Mouse (Mus musculus) testis, adult 2 months (tissue): ENCODE measurements around the gene Mmd. TPM values are rescaled to one million over a fixed set of nuclear protein-coding genes. Genes with fewer than 3 reads are reported as not detected.

ENCODE experiments used
- H3K27ac ChIP-seq: fragments of 200-500 bp; 2 replicates; pipeline ENCODE4 v1.5.1; 2012; ENCODE audit warnings: low read depth, low read length; ENCODE audit not compliant: control insufficient read depth, insufficient read depth
- H3K27me3 ChIP-seq: fragments of 200-500 bp; 2 replicates; pipeline ENCODE4 v1.6.1; 2012; ENCODE audit warnings: mild to moderate bottlenecking, low read length, moderate library complexity; ENCODE audit not compliant: control insufficient read depth, insufficient read depth
- H3K36me3 ChIP-seq: fragments of 200-500 bp; 2 replicates; pipeline ENCODE4 v1.6.1; 2012; ENCODE audit warnings: mild to moderate bottlenecking, low read length; ENCODE audit not compliant: control insufficient read depth, insufficient read depth
- H3K4me1 ChIP-seq: fragments of 200-500 bp; 2 replicates; pipeline ENCODE4 v1.6.1; 2012; ENCODE audit warnings: low read length; ENCODE audit not compliant: control insufficient read depth, insufficient read depth
- H3K4me3 ChIP-seq: fragments of 200-500 bp; 2 replicates; pipeline ENCODE4 v1.5.1; 2012; ENCODE audit warnings: low read depth, mild to moderate bottlenecking, low read length, moderate library complexity, mixed read lengths; ENCODE audit not compliant: control insufficient read depth
- CTCF ChIP-seq: fragments of 200-500 bp; IDR thresholded peaks from 2 replicates; pipeline ENCODE4 v1.5.1; 2012; ENCODE audit warnings: low read depth, mild to moderate bottlenecking, inconsistent platforms, low read length, moderate library complexity; ENCODE audit not compliant: control insufficient read depth, insufficient read depth, insufficient replicate concordance
- POLR2A ChIP-seq: fragments of 200-500 bp; IDR thresholded peaks from 2 replicates; pipeline ENCODE4 v1.6.1; 2012; ENCODE audit warnings: low read depth, mild to moderate bottlenecking, inconsistent platforms, low read length, moderate library complexity; ENCODE audit not compliant: control insufficient read depth
- polyA plus RNA-seq: library from polyadenylated mRNA; depleted of rRNA; stranded (reverse); fragments of >200 nt; gene quantifications from 2 replicates; pipeline ENCODE4 v1.2.3, GENCODE M21; 2012; rRNA removed

The Mmd gene
- polyA plus RNA-seq, 1 experiment, result 2.3 TPM

GRCm38 (mm10) chr11:90314606-90315005 is 65.3 kb downstream of the Mmd start:
- Histone ChIP-seq H3K4me1 (peaks cover 3% of the 10 kb centered on the region; the same call in 1 of the 2 replicates), H3K36me3 (no peaks in the 10 kb centered on the region), H3K4me3 (no peak overlapping the region), H3K27me3 (no peaks in the 10 kb centered on the region), H3K27ac (no peak overlapping the region)
- TF ChIP-seq POLR2A (no peak), CTCF (no peak)

GRCm38 (mm10) chr11:90317482-90317881 is 68.2 kb downstream of the Mmd start:
- TF ChIP-seq CTCF, result no peak
- TF ChIP-seq POLR2A, result no peak
- no peaks in the 10 kb centered on the region for H3K27me3 ChIP-seq
- no peak overlapping the region for H3K27ac ChIP-seq
- peaks cover 3% of the 10 kb centered on the region; the same call in 1 of the 2 replicates for H3K4me1 ChIP-seq
- no peaks in the 10 kb centered on the region for H3K36me3 ChIP-seq
- no peak overlapping the region for H3K4me3 ChIP-seq

GRCm38 (mm10) chr11:90320922-90321321 is 71.7 kb downstream of the Mmd start:
- H3K4me1 ChIP-seq, result peaks cover 3% of the 10 kb centered on the region; the same call in 1 of the 2 replicates
- H3K27me3 ChIP-seq, result no peaks in the 10 kb centered on the region
- no peaks in the 10 kb centered on the region for H3K36me3 ChIP-seq
- TF ChIP-seq POLR2A (no peak), CTCF (no peak)
- H3K4me3 ChIP-seq, result no peak overlapping the region
- H3K27ac ChIP-seq, result no peak overlapping the region

- TF ChIP-seq CTCF (no peak), POLR2A (no peak)
- no peaks in the 10 kb centered on the region for H3K27me3 ChIP-seq
- no peak overlapping the region for H3K4me3 ChIP-seq
- no peak overlapping the region for H3K27ac ChIP-seq
- no peaks in the 10 kb centered on the region for H3K36me3 ChIP-seq
- no peaks in the 10 kb centered on the region for H3K4me1 ChIP-seq
Measured at GRCm38 (mm10) chr11:90324597-90324996, 75.3 kb downstream of the Mmd start.

GRCm38 (mm10) chr11:90326146-90326545 is 76.9 kb downstream of the Mmd start:
- H3K4me3 ChIP-seq, result no peak overlapping the region
- H3K4me1 ChIP-seq, result no peaks in the 10 kb centered on the region
- H3K27me3 ChIP-seq, result no peaks in the 10 kb centered on the region
- H3K27ac ChIP-seq, result no peak overlapping the region
- no peaks in the 10 kb centered on the region for H3K36me3 ChIP-seq
- no peak for TF ChIP-seq CTCF
- no peak for TF ChIP-seq POLR2A

- Histone ChIP-seq H3K27ac (no peak overlapping the region), H3K4me1 (no peaks in the 10 kb centered on the region), H3K27me3 (no peaks in the 10 kb centered on the region), H3K36me3 (no peaks in the 10 kb centered on the region), H3K4me3 (no peak overlapping the region)
- TF ChIP-seq POLR2A, result no peak
- TF ChIP-seq CTCF, result no peak
Measured at GRCm38 (mm10) chr11:90326836-90327235, 77.6 kb downstream of the Mmd start.

Other genes starting within 250 kb of the Mmd start
- gene Pctp, start 246.6 kb upstream of the Mmd start, polyA plus RNA-seq, result 5.6 and 5.7 TPM in 2 replicates
- gene Tmem100, start 219.1 kb upstream of the Mmd start, polyA plus RNA-seq, result 0.57 and 0.69 TPM in 2 replicates
- gene Gm45716, start 61.8 kb upstream of the Mmd start, polyA plus RNA-seq, result 0.55 and 0.63 TPM in 2 replicates
- gene Hlf, start 141.4 kb downstream of the Mmd start, polyA plus RNA-seq, result 0.69 and 2.3 TPM in 2 replicates